1 mouse cellular context compared by ENCODE assay signal in the genomic region with DNA sequence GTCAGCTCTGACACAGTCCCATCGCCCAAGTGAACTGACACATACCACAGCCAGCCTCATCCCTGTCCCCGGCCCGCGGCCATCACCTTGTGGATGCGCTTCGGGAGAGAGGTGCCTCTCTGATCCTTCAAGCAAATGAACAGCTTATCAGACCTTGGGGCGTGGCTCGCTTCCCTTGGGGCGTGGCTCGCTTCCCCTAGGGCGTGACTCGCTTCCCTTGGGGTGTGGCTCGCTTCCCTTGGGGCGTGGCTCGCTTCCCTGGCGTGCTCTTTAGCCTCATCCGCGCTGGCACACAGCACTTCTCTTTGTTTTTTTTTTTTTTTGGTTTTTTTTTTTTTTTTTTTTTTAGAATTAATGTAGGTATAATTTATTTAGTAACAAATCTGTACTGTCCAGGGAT.
TF ChIP-seq lines count a peak whose summit lies in the region.

No protein-coding gene starts in this region.

TF ChIP-seq in MEL, 35 proteins besides CTCF, POLR2A, EP300 and RAD21:
- TF ChIP-seq TBP (IDR thresholded peaks at IDR 0.05; ENCODE audit: low read depth, low read length) (no peak), MYB (IDR thresholded peaks at IDR 0.05; ENCODE audit: low read depth, low read length) (no peak), POLR2AphosphoS5 (IDR thresholded peaks at IDR 0.05; ENCODE audit: borderline replicate concordance, low read depth, low read length) (no peak), MAX (IDR thresholded peaks at IDR 0.05; ENCODE audit: low read length) (no peak), TCF12 (IDR thresholded peaks at IDR 0.05; ENCODE audit: low read depth, low read length) (no peak), JUND (IDR thresholded peaks at IDR 0.05; ENCODE audit: low read depth, low read length) (no peak), ZNF384 (IDR thresholded peaks at IDR 0.05; ENCODE audit: low read depth, low read length) (no peak), KAT2A (conservative IDR thresholded peaks at IDR 0.05; ENCODE audit: low read depth, low read length) (no peak), NRF1 (IDR thresholded peaks at IDR 0.05; ENCODE audit: insufficient read depth, low read depth, low read length, poor library complexity, severe bottlenecking) (no peak), ELF1 (IDR thresholded peaks at IDR 0.05; ENCODE audit: low read depth, low read length) (no peak), MAZ (IDR thresholded peaks at IDR 0.05; ENCODE audit: low read depth, low read length) (no peak), ZMIZ1 (IDR thresholded peaks at IDR 0.05; ENCODE audit: low read depth, low read length) (no peak), ZKSCAN1 (IDR thresholded peaks at IDR 0.05; ENCODE audit: low read depth, low read length) (no peak), ZC3H11A (IDR thresholded peaks at IDR 0.05; ENCODE audit: low read depth, low read length) (no peak), CHD1 (IDR thresholded peaks at IDR 0.05; ENCODE audit: low read depth, low read length) (no peak), GABPA (IDR thresholded peaks at IDR 0.05; ENCODE audit: low read depth, low read length) (no peak), USF2 (IDR thresholded peaks at IDR 0.05; ENCODE audit: borderline replicate concordance in 1 of 2, insufficient read depth in 1 of 2, low read depth in 1 of 2, low read length in 2 of 2) (no peak), HCFC1 (IDR thresholded peaks at IDR 0.05; ENCODE audit: low read depth, low read length) (no peak), TAL1 (IDR thresholded peaks at IDR 0.05; ENCODE audit: low read length) (no peak), USF1 (IDR thresholded peaks at IDR 0.05; ENCODE audit: low read depth, low read length) (no peak)
TF ChIP-seq in MEL: peak in this region for 0.
